Mouse (Mus musculus) urinary bladder, adult 18-20 months (tissue): ENCODE results near the gene Aff3.

Experiments used
- DNase-seq, 2 experiments: peaks; one replicate each; pipeline ENCODE4 v3.0.0; 2022; ENCODE audit warnings: low spot score in 2 of 2, mixed read lengths in 2 of 2

Aff3 gene

DNA sequence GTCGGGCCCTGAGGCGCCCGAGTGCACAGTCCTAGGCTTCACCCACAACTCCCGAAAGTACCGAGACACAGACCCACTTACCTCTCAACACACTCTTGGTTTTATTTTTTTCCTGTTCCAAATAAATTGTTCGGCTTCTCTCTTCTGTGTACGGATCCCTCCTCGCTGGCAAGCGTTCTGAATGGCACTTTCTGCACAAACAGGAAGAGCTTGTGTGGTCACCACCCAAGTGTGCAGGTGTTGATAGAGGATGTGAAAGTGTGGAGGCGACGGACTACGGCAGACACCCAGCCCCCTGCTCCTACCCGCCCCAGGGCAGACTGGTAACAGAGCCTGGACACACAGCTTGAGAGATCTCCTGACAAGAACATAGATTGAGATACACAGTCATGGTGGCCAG lies at the start of gene Aff3:
Aff3 (minus strand) TSS at position 179 of the 400 bp plus-strand sequence.
- no peak for DNase-seq

DNA sequence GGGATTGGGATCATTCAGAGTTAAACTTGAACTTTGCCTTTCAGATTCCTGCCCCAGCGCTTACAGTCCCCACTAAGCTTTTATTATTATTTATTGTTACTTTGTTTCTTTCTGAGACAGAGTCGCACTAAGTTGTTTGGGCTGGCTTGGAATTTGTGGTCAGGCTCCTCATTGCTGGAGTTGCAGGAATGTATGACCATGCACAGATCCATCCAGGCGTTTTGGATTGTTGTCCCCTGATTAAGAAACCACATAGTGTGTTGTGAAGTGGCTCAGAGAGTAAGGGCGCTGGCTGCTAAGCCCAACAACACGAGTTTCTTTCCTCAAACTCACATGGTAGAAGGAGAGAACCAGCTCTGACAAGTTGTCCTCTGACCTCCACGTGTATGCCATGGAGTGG lies 35.9 kb upstream of the Aff3 start:
- DNase-seq = no peak

DNA sequence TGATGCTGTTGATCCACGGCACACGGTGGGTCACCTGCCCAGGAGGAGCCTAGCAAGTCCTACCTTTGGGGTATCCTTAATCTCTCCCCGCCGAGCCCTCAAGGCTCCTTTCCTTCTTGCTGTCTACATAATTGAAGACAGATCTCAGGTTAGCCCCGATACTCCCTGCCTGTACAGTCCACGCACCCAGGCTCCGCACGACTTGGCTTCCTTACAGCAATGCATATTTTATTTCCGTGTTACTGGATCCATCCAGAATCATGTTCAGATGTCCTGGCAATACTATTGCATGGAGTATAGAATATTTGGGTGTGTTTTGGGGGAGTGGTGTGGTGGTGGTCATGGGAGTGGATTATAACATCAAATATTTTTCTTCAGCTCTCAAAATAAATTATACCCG lies 34.5 kb upstream of the Aff3 start:
- DNase-seq = no peak

DNA sequence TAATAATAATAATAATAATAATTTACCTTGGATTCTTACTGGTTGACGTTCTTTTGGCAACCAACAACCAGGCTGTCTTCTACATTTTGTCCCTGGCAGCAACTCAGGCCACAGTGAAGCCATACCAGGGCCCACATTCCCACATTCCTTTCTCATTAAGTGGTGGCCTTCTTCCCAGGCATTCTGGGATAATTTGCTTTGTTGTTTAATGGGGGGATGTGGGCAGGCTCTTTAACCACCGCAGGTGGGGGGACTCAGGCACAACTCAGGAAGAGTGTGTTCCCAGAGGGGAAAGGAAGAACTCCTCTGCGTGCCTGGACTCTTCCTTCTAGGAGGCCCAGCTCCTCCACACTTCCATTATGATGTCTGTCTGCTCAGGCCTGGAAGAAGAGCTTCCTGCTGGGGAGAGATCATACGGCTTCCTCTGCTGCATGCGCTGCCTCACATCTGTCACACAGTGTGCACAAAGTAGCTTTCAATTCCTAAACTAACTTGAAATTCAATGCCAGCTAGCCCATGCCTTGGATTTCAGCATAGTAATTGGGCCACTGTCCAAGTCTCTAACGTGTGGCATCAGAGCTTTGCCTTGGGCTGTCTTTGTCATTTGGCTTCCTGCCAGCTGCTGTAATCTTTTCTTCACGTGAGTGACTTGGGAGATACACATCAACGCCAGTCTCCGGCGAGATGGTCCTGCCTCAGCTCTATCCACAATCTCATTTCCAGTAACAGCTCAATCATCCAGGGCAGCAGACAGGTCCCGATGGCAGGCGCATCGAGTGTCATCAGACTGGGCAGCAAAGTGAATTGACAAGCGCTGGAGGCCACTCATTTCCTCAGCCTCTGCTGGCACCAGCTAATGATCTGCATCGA lies 31.3 kb upstream of the Aff3 start:
- DNase-seq = no peak

- no peak for DNase-seq
Observed at GRCm38 (mm10) chr1:38695089-38695811, 30.5 kb upstream of the Aff3 start.

DNA sequence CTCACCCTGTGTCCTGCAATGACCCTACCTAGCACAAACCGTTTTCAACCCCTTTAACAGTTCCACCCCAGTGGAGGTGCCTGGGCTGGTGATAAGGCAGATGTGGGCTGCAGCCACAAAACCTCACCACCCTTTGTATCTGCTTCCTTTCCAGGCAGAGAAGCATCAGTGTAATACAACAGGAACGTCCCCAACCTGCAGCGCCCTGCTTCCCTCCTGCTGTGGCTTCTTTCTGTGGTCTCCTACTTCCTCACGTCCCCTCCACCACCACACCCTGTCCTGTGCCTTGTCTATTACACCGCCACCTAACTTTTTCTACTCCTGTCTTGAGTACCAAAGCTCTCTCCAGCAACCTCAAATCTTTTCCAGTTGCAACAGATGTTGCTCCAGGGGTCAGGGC lies 29.4 kb upstream of the Aff3 start:
- no peak for DNase-seq

GRCm38 (mm10) chr1:38690471-38690870 lies 25.7 kb upstream of the Aff3 start:
- no peak for DNase-seq

- no peak for DNase-seq
Observed at GRCm38 (mm10) chr1:38688216-38688615, 23.5 kb upstream of the Aff3 start.

- no peak for DNase-seq
Observed at GRCm38 (mm10) chr1:38685706-38686105, 21.0 kb upstream of the Aff3 start.

DNA sequence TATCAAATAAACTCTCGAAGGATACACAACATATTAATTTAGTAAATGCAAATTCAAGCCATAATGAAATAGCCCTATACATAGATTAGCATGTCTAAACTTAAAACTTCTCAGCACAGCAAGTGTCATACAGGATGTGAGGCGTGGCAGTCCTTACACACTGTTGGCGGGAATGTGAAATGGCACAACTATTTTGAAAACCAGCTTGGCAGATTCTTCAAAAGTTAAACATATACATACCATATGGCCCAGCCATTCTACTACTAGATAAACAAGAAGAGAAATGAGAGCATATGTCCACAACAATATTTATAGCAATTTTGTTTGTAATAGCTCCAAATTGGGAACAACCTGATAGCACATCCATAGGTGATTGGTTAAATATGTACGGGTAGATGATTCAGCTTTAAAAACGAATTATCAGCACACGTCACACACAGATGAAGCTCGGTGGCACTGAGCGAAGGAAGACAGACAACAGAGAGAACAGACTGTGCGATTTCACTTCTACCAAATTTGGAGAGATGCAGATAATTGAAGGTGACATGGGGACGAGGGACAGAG lies 18.5 kb upstream of the Aff3 start:
- DNase-seq = no peak

DNA sequence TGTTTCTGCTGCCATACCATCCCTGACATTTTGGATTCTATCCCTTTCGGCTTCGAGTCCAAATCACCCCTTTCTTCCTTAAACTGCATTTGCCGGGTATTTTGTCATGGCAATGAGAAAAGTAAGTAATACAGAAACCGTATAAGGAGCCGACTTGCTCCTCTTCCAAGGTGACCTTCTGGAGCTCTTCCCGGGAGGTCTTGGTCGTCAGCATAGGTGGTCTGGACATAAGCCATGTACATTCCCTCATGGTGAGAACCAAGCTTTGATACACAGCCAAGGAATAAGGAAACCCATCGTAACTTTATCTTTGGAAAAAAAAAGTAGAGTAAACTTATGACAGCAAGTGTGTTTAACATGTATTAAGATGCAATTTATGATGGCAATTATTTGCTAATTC lies 15.1 kb upstream of the Aff3 start:
- no peak for DNase-seq

DNA sequence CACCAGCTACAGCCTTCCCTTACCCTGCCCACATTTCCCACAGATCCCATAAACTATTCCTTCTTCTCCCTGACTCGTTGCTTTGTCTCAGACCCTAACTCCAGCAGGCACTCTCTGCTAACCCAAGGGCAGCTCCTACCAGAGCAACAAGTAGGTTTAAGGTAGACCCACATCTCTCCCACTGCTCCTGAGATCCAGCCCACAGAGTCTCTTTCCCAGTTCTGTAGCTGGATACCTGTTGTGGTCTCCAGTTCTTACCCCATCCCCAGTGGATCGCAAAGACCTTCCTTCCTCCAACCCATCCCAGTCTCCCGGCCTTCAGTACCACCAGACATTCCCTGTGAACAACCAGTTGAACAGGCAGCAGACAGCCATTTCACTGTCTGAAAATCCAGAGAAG lies 7.0 kb upstream of the Aff3 start:
- no peak for DNase-seq

DNA sequence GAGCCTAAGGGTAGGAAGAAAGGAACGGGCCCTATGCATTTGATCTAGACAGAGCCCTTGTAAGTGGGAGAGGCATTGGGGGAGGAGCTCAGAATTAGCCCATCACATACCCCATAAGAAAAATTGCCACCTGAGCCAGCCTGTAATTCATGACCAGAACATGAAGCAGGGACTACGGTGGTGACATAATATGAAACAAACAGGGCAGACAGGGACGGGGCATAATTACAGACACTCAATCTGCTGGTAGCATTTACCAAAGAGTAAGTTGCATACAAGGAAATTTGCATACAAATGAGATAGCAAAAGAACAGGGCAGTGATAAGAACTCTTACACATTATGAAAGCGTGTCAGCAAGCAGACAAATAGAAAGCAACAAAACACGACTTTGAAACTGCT lies 6.3 kb upstream of the Aff3 start:
- DNase-seq = no peak

DNA sequence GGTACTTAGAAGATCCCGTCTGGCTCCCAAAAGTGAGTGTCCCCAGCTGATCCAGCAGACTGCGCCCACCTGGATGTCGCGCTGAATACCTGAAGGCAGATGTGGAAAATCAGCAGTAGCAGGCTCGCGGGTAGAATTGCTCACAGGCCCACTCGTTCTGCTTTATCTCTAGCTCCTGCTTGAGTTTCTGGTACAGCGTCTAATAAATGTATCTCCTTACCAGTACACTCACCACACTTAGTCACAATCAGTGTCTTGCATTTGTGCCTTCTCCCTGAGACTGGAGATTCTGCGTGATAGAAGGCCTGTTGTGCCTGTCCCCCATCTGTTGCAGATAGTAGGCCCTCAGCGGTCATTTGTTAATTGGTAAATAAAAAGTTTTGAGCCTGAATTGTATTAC lies 3.6 kb upstream of the Aff3 start:
- DNase-seq = no peak

- DNase-seq = no peak
Observed at GRCm38 (mm10) chr1:38667892-38668291, 3.1 kb upstream of the Aff3 start.

GRCm38 (mm10) chr1:38666766-38667118 lies 2.0 kb upstream of the Aff3 start:
- no peak for DNase-seq

DNA sequence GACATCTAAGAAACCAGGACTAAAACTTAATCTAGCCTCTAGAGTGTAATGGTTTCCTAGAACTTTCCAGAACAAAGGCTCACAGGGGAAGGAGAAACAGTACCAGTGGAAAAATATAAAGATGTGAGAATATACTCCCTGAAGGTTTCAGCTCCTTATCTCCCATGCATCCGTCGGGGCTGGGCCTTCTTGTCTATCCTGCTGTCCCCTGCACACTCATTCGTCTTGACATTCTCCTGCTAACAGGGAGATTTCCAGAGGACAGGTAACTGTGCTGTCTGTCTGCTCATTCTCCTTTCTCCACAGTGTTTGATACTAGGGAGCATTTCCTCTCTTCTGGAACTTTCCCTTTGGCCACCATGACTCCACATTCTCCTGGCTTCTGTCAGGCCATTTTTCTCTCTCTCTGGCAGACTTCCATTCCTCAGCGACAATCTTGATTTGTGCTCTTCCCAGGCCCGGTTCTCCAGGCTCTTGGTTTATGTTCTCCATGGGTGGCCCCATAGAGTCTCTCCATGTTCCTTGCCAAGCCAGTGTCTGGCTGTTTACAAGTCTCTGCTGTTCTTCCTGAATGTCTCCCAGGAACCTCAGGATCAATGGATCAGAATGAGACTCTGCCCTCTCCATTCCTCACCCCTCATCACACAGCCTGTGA lies 1.5 kb upstream of the Aff3 start:
- no peak for DNase-seq

DNA sequence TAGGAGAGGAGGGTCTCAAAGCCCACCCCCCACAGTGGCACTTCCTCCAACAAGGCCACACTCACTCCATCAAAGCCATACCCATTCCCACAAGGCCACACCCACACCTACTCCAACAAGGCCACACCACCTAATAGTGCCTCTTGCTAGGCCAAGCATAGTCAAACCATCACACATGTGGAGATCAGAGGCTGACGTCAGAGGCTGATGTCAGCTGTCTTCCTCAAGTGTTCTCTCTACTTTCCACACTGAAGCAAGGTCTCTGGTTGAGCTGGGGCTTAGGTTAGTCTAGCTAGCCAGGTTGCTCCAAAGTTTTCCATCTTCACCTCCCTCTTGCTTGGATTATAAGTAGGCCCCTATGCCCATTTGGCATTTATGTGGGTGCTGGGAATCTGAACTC lies 856 bp upstream of the Aff3 start:
- no peak for DNase-seq

DNA sequence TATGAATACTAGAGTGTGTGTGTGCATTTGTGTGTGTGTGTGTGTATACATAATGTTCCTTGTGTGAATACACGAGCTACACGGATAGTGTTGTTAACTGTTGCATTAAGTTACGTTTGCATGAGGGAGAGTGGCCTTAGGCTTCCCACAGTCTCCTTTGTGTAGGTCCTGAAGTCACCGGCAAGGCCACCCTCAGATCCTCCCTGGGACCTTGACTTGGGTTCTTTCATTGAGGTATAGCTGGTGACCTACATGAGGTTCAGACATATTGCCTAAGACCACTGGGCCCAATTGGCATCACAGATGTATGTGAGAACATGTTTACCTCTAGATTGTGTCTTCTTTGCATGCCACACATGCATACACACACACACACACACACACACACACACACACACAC lies 494 bp downstream of the Aff3 start:
- DNase-seq = no peak

DNA sequence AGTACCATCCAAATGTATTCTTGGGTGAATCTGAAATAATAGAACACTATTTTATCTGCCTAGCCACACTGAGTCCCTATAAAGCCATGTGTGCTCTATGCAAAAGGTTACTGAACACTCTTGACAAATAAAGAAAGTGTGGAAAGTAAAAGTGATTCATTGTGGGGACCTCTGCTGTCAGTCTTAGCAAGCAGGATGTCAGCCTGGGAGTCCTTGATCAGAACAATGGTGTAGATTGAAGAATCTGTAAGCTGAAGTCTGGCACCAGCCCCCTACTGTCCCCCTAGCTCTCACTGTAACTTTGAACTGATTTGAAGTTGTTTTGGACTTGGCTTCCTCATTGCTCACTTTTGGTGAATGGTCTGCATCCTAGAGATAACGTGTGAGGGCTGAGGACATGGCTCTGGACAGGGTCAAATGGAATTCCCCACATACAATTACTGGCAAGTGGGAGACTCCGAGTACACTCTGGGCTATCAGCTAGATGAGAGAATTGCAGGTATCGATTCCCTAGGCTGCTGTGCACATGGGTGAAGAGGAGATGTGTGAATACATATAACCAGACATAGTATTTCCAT lies 2.0 kb downstream of the Aff3 start:
- no peak for DNase-seq

DNA sequence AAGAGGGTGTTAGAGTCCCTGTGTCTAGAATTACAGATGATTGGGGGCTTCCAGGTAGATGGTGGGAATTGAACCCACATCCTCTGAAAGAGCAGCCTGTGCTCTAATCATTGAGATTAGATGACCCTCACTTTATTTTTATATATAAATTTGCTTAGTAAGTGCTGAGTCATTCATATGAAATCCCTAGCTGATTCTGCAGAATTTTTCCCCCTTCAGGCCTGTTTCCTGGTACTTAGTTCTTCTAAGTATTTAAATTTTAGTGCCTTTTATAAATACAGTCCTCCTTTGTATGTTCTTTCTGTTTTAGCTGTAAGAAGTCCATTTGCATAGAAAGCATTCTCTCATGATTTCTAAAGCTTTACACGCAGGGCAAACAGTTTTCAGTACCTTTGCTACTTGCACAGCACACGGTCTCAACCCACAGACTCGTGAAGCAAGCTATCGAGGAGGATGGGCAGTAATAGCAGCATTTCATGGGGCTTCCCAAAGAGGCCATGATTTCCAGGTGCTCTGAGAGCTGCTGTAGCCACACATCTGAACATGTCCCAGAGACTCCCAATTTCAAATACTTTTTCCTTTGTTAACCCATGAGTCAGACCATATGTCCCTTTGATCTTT lies 5.7 kb downstream of the Aff3 start:
- DNase-seq = no peak

GRCm38 (mm10) chr1:38658376-38658775 lies 6.4 kb downstream of the Aff3 start:
- no peak for DNase-seq
